Mouse (Mus musculus) neural tube, embryonic 12.5 days (tissue): Measurements from ENCODE around the gene Thra. TPM values are rescaled to one million over a fixed set of nuclear protein-coding genes. Genes with fewer than 3 reads are reported as not detected.

Source experiments
- ATAC-seq: fragments of 200-750 bp; cut with Nextera tagmentation; 2 replicates; pipeline ENCODE4 v1.8.0; 2017; ENCODE audit warnings: low read depth, mild to moderate bottlenecking, moderate TSS enrichment, moderate library complexity; ENCODE audit not compliant: low FRiP score
- H3K27ac ChIP-seq: fragments of 300-500 bp; sonication (generic); 2 replicates; pipeline ENCODE4 v1.5.1; 2016
- H3K27me3 ChIP-seq: fragments of 300-500 bp; sonication (generic); replicated peaks from 2 replicates; pipeline ENCODE4 v1.6.1; 2016; ENCODE audit warnings: mild to moderate bottlenecking
- H3K36me3 ChIP-seq: fragments of 300-500 bp; sonication (generic); 2 replicates; pipeline ENCODE4 v1.6.1; 2016; ENCODE audit warnings: mild to moderate bottlenecking
- H3K4me1 ChIP-seq: fragments of 300-500 bp; sonication (generic); 2 replicates; pipeline ENCODE4 v1.6.1; 2016
- H3K4me2 ChIP-seq: fragments of 300-500 bp; sonication (generic); replicated peaks from 2 replicates; pipeline ENCODE4 v1.6.1; 2016; ENCODE audit warnings: mild to moderate bottlenecking
- H3K4me3 ChIP-seq: fragments of 300-500 bp; sonication (generic); 2 replicates; pipeline ENCODE4 v1.5.1; 2016
- H3K9ac ChIP-seq: fragments of 300-500 bp; sonication (generic); 2 replicates; pipeline ENCODE4 v1.6.1; 2016; ENCODE audit warnings: mild to moderate bottlenecking
- H3K9me3 ChIP-seq: fragments of 300-500 bp; sonication (generic); 2 replicates; pipeline ENCODE4 v1.6.1; 2016; ENCODE audit warnings: mild to moderate bottlenecking
- WGBS: fragments of 180-500 bp; shearing (Covaris S2); methylation state at CpG from one replicate; pipeline ENCODE4 v1.1.7; 2016; 5-methylcytosine and 5-hydroxymethylcytosine counted together
- polyA plus RNA-seq: library from polyadenylated mRNA; unstranded; fragments of >200 nt; fragmentation: Nextera tagmentation; extraction: Ambion mirVana; gene quantifications from 2 replicates; pipeline ENCODE4 v1.2.1, GENCODE M21; 2016

Gene Thra
- polyA plus RNA-seq, 1 experiment from 2014 or later = 56.9 TPM

GRCm38 (mm10) chr11:98749716-98750115 is 9.3 kb downstream of the Thra start:
- H3K4me3 ChIP-seq = 0 out of 2 replicates have a peak overlapping the region, but pooled peaks have one; percentile 13
- H3K27me3 ChIP-seq = no peaks in the 10 kb centered on the region
- peak overlapping the region; percentile 83 for H3K27ac ChIP-seq
- peak overlapping the region; percentile 59 for H3K9ac ChIP-seq
- peak overlapping the region; percentile 77 for H3K4me2 ChIP-seq
- H3K36me3 ChIP-seq = peaks cover 14% of the 10 kb centered on the region
- ATAC-seq = peak; percentile 26; the same call in 1 of the 2 replicates
- 21% methylated on average over 5 of the region's 5 CpGs for WGBS
- H3K4me1 ChIP-seq = peaks cover 93% of the 10 kb centered on the region
- H3K9me3 ChIP-seq = no peaks in the 10 kb centered on the region

GRCm38 (mm10) chr11:98750351-98751201 is 10.1 kb downstream of the Thra start:
- Histone ChIP-seq H3K9ac (peak overlapping the region; percentile 46), H3K4me2 (peak overlapping the region; percentile 77), H3K4me3 (no peak overlapping the region; the same call in 1 of the 2 replicates), H3K36me3 (peaks cover 20% of the 10 kb centered on the region), H3K27ac (peak overlapping the region; percentile 83), H3K27me3 (no peaks in the 10 kb centered on the region), H3K9me3 (no peaks in the 10 kb centered on the region), H3K4me1 (peaks cover 89% of the 10 kb centered on the region)
- 33% methylated on average over 17 of the region's 17 CpGs for WGBS
- ATAC-seq = peak; percentile 52

GRCm38 (mm10) chr11:98751221-98751782 is 10.9 kb downstream of the Thra start:
- 48% methylated on average over 6 of the region's 6 CpGs for WGBS
- H3K9ac ChIP-seq = peak overlapping the region; percentile 46
- no peaks in the 10 kb centered on the region for H3K27me3 ChIP-seq
- no peaks in the 10 kb centered on the region for H3K9me3 ChIP-seq
- peaks cover 84% of the 10 kb centered on the region for H3K4me1 ChIP-seq
- peak; percentile 45; the same call in 1 of the 2 replicates for ATAC-seq
- no peak overlapping the region; the same call in 1 of the 2 replicates for H3K4me3 ChIP-seq
- H3K27ac ChIP-seq = peak overlapping the region; percentile 83
- peak overlapping the region; percentile 77 for H3K4me2 ChIP-seq
- peaks cover 26% of the 10 kb centered on the region for H3K36me3 ChIP-seq

- peaks cover 36% of the 10 kb centered on the region for H3K36me3 ChIP-seq
- peaks cover 70% of the 10 kb centered on the region for H3K4me1 ChIP-seq
- no peaks in the 10 kb centered on the region for H3K9me3 ChIP-seq
- H3K27ac ChIP-seq = no peak overlapping the region
- WGBS = 90% methylated on average over 10 of the region's 10 CpGs
- H3K4me2 ChIP-seq = no peak overlapping the region
- no peak overlapping the region for H3K9ac ChIP-seq
- ATAC-seq = no peak
- H3K27me3 ChIP-seq = no peaks in the 10 kb centered on the region
- no peak overlapping the region for H3K4me3 ChIP-seq
These were observed 12.2 kb downstream of the Thra start for GRCm38 (mm10) chr11:98752562-98753140.

DNA sequence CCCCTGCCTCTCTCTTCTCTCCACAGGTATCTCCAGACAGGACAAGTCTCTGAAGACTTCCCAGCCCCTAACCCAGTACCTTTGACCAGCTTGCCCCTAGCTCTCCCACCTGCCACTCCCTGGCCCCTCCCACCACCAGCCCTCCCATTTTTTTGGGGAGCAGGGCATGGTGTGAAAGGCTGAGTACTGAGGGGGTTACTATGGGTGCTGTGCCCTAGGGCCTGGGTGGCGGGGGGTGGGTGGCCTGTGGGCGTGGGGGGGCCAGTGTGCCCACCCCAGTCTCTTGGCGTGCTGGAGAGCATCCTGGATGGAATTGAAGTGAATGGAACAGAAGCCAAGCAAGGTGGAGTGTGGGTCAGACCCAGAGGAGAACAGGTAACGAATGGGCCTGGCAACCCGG is 12.8 kb downstream of the Thra start:
- Histone ChIP-seq H3K36me3 (peaks cover 38% of the 10 kb centered on the region), H3K4me3 (no peak overlapping the region), H3K4me2 (no peak overlapping the region), H3K4me1 (peaks cover 64% of the 10 kb centered on the region), H3K9me3 (no peaks in the 10 kb centered on the region), H3K9ac (no peak overlapping the region), H3K27ac (no peak overlapping the region), H3K27me3 (no peaks in the 10 kb centered on the region)
- ATAC-seq = no peak
- 93% methylated on average over 5 of the region's 5 CpGs for WGBS

GRCm38 (mm10) chr11:98754151-98754620 is 13.7 kb downstream of the Thra start:
- H3K27me3 ChIP-seq = no peaks in the 10 kb centered on the region
- no peak overlapping the region for H3K4me2 ChIP-seq
- H3K27ac ChIP-seq = no peak overlapping the region
- WGBS = 75% methylated on average over 9 of the region's 9 CpGs
- no peak for ATAC-seq
- peaks cover 38% of the 10 kb centered on the region for H3K36me3 ChIP-seq
- peaks cover 55% of the 10 kb centered on the region for H3K4me1 ChIP-seq
- no peak overlapping the region for H3K4me3 ChIP-seq
- no peaks in the 10 kb centered on the region for H3K9me3 ChIP-seq
- no peak overlapping the region for H3K9ac ChIP-seq

DNA sequence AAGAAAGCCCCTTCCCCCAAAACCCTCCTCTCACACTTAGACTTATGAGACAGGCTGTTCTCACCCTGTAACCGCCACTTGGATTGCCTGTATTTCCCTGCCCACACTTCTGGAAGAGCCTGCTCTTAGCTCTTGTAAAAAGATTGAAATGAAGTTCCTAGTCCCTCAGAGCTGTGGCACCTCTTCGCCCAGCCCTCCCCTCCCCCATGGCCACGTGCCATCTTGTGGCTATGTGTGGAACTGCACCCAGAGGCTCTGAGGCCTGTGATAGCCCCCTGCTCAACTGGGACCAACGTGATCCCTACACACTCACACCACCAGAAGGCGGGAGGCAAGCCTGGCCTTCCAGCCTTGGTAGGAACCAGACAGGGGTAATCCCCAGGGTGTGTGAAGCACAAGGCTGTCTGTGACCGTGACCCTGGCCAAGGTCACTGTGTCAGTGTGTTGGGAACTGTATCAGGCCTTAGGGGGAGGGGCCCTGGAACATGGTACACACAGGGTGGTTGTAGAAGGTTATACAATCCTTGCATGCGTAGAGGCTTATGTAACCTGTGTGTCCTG is 14.3 kb downstream of the Thra start:
- Histone ChIP-seq H3K36me3 (peaks cover 38% of the 10 kb centered on the region), H3K27ac (no peak overlapping the region), H3K4me3 (no peak overlapping the region), H3K4me1 (peaks cover 50% of the 10 kb centered on the region), H3K27me3 (no peaks in the 10 kb centered on the region), H3K9me3 (no peaks in the 10 kb centered on the region), H3K9ac (no peak overlapping the region), H3K4me2 (peak overlapping the region; percentile 0; the same call in 1 of the 2 replicates)
- no peak for ATAC-seq
- WGBS = 23% methylated on average over 7 of the region's 7 CpGs

DNA sequence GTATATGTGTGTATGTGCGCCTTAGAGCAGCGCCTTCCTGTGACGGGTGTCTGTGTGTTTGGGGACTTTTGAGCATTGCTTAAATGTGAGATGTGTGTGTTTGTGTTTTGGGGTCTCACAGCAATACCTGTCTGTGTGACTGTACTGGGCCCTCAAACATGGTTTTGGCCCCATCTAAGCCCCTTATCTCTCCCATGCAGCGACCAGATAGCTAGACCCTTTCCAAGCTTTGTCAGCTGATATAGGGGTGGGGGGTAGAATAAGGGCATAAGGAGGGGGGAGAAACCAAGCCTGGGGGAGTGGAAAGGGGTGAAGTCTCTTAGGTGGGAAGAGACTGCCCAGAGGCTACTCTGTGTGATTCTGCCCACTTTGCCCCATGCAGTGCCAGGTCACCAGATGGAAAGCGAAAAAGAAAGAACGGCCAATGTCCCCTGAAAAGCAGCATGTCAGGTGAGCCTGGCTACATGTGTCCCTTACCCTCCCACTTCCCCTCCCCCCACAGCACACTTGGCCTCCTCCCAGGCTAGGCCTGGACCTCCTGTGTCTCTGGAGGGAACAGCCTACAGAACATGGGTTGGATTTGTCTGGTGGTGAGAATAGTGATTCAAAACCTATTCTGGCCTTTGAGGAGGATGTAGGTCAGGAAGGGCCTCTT is 15.4 kb downstream of the Thra start:
- no peak overlapping the region for H3K9ac ChIP-seq
- WGBS = 94% methylated on average over 6 of the region's 6 CpGs
- H3K36me3 ChIP-seq = peaks cover 47% of the 10 kb centered on the region
- no peaks in the 10 kb centered on the region for H3K27me3 ChIP-seq
- no peak overlapping the region for H3K27ac ChIP-seq
- peaks cover 38% of the 10 kb centered on the region for H3K4me1 ChIP-seq
- H3K9me3 ChIP-seq = no peaks in the 10 kb centered on the region
- H3K4me3 ChIP-seq = no peak overlapping the region
- ATAC-seq = no peak
- no peak overlapping the region for H3K4me2 ChIP-seq

GRCm38 (mm10) chr11:98756711-98757110 is 16.3 kb downstream of the Thra start:
- peaks cover 54% of the 10 kb centered on the region for H3K36me3 ChIP-seq
- ATAC-seq = no peak
- H3K9me3 ChIP-seq = no peaks in the 10 kb centered on the region
- H3K27me3 ChIP-seq = no peaks in the 10 kb centered on the region
- no peak overlapping the region for H3K9ac ChIP-seq
- no peak overlapping the region for H3K27ac ChIP-seq
- 83% methylated on average over 12 of the region's 12 CpGs for WGBS
- no peak overlapping the region for H3K4me2 ChIP-seq
- H3K4me1 ChIP-seq = peaks cover 30% of the 10 kb centered on the region
- H3K4me3 ChIP-seq = no peak overlapping the region

- Histone ChIP-seq H3K9ac (no peak overlapping the region), H3K4me3 (no peak overlapping the region), H3K4me1 (peaks cover 19% of the 10 kb centered on the region), H3K9me3 (no peaks in the 10 kb centered on the region), H3K4me2 (no peak overlapping the region), H3K36me3 (peaks cover 59% of the 10 kb centered on the region), H3K27me3 (no peaks in the 10 kb centered on the region), H3K27ac (no peak overlapping the region)
- no peak for ATAC-seq
- 94% methylated on average over 4 of the region's 4 CpGs for WGBS
These were observed 21.5 kb downstream of the Thra start for GRCm38 (mm10) chr11:98761939-98762338.

DNA sequence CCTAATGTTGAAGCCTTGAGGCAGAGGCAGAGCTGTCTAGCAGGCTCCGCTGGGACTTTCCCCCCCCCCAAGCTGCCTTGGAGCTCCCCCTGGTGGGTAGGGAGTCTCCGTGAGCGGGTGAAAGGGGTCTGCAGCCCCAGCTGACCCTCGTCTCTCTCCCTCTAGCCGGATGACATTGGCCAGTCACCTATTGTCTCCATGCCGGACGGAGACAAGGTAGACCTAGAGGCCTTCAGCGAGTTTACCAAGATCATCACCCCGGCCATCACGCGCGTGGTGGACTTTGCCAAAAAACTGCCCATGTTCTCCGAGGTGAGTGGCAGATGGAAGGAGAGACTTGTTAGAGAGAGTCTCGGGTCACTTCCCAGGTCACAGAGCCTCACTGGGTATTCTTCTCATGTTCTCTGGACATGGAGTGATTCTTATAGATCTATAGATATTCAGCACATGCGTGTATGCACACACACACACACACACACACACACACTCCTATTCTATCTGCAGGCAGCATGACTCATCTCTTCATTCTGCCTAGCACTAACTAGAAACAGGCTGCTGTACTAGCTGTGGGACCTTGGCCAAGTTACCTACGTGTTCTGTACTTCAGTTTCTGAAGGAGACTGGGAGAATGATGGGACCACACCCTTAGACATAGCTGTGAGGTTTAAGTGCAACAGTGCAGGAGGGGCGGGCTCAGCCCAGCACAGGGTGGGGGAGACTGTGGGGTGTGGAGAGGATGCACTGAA is 22.5 kb downstream of the Thra start:
- Histone ChIP-seq H3K4me2 (no peak overlapping the region), H3K4me3 (no peak overlapping the region), H3K36me3 (peaks cover 52% of the 10 kb centered on the region), H3K4me1 (peaks cover 29% of the 10 kb centered on the region), H3K9ac (no peak overlapping the region), H3K27me3 (no peaks in the 10 kb centered on the region), H3K9me3 (no peaks in the 10 kb centered on the region), H3K27ac (no peak overlapping the region)
- 71% methylated on average over 17 of the region's 17 CpGs for WGBS
- no peak for ATAC-seq
